Mouse (Mus musculus): ENCODE data around the gene Srsf2. TPM values are rescaled to one million over a fixed set of nuclear protein-coding genes. Genes with fewer than 3 reads are reported as not detected.
"Not testable (repeated sequence)": the region's sequence is repeated elsewhere in the genome, so short reads cannot be mapped to it uniquely, and the experiment has no call there.

Gene Srsf2
- 1,064 and 1,163 TPM in 2 replicates for polyA plus RNA-seq (2014; fragmentation: Nextera tagmentation; extraction: Ambion mirVana)

DNA sequence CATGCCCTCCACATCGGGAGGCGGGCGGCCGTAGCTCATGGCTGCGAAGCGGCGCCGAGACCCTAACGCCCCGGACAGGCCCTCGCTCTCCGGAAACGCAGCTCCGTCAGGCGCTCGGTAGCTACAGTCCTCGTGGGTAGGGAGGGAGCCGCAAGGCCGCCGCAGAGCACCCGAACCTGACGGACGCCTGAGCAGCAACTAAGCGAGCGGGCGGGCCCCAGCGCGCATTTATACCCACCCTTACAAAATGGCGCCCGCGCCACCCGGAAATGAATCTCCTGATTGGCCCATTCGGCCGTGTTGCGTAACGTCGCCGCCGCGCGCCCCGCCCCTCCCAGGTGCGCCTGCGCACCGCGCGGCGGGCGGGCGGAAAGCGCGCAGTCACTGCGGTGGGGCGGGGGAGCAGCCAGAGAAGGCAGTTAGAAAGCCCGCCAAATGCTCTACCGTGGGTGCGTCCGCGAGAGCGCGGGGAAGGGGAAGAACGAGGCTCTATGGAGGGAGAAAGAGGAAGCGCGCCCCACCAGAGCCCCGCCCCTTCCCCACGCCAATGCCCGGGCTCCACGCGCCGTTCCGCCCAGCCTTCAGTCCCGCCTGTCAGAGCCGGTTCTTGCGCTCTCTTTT is at the start of gene Srsf2:
Gene Srsf2, minus strand, starts transcription at position 204 of the 621 bp plus-strand sequence.
- DNase-seq (ENCODE audit: low spot score) (peak; percentile 97), ATAC-seq (replicated peaks; ENCODE audit: insufficient number of reproducible peaks, low FRiP score, low TSS enrichment, low read depth) (peak; percentile 90)
- Histone ChIP-seq H3K27ac (replicated peaks; ENCODE audit: low read depth, low read length) (peak within 1 kb of the TSS; percentile 97), H3K9ac (replicated peaks; ENCODE audit: low read length) (peak within 1 kb of the TSS; percentile 99), H3K4me2 (ENCODE audit: low read depth, low read length) (peak within 1 kb of the TSS; percentile 77), H3K27me3 (ENCODE audit: control insufficient read depth, insufficient read depth, low read length) (no peaks in the 10 kb centered on the region), H3K4me3 (ENCODE audit: low read depth, low read length) (peak within 1 kb of the TSS; percentile 99), H3K9me3 (replicated peaks; ENCODE audit: control insufficient read depth, low read length) (no peaks in the 10 kb centered on the region), H3K4me1 (ENCODE audit: control insufficient read depth, insufficient read depth, low read length) (no peaks in the 10 kb centered on the region), H3K36me3 (replicated peaks; ENCODE audit: control insufficient read depth, insufficient read depth, low read depth, low read length) (peaks cover 3% of the 10 kb centered on the region)
- WGBS, result under 1% methylated on average over 63 of the region's 74 CpGs

- WGBS, result 90% methylated on average over 10 of the region's 10 CpGs
- not testable (repeated sequence) for ATAC-seq (replicated peaks; ENCODE audit: insufficient number of reproducible peaks, low FRiP score, low TSS enrichment, low read depth); H3K4me3 ChIP-seq (ENCODE audit: low read depth, low read length); H3K4me2 ChIP-seq (ENCODE audit: low read depth, low read length); H3K9me3 ChIP-seq (replicated peaks; ENCODE audit: control insufficient read depth, low read length); H3K4me1 ChIP-seq (ENCODE audit: control insufficient read depth, insufficient read depth, low read length); DNase-seq (ENCODE audit: low spot score); H3K27me3 ChIP-seq (ENCODE audit: control insufficient read depth, insufficient read depth, low read length); H3K27ac ChIP-seq (replicated peaks; ENCODE audit: low read depth, low read length); H3K9ac ChIP-seq (replicated peaks; ENCODE audit: low read length); H3K36me3 ChIP-seq (replicated peaks; ENCODE audit: control insufficient read depth, insufficient read depth, low read depth, low read length)
Measured at GRCm38 (mm10) chr11:116902588-116902987, 49.7 kb upstream of the Srsf2 start.

DNA sequence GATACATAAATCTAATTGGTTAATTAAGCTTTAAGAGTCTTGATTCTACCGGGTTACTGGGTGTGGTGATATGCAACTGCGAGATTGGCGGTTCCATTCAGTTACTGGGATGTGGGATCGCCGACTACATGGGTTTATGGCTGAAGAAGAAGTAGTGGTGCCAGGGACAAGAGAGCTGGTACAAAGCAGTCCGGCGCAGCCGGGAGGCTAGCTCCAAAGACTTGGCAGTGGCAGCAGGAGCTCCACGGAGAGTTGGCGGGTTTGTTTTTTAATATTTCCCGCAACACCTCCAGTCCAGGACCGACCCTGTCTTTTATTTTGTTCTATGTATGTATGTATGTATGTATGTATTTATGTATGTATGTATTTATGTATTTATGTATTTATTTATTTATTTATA is 46.4 kb upstream of the Srsf2 start:
- no peak overlapping the region for H3K4me2 ChIP-seq (ENCODE audit: low read depth, low read length)
- WGBS, result 93% methylated on average over 12 of the region's 12 CpGs
- H3K4me3 ChIP-seq (ENCODE audit: low read depth, low read length), result no peak overlapping the region
- H3K4me1 ChIP-seq (ENCODE audit: control insufficient read depth, insufficient read depth, low read length), result no peaks in the 10 kb centered on the region
- ATAC-seq (replicated peaks; ENCODE audit: insufficient number of reproducible peaks, low FRiP score, low TSS enrichment, low read depth), result no peak
- no peak for DNase-seq (ENCODE audit: low spot score)
- no peak overlapping the region for H3K9ac ChIP-seq (replicated peaks; ENCODE audit: low read length)
- H3K27ac ChIP-seq (replicated peaks; ENCODE audit: low read depth, low read length), result no peak overlapping the region
- no peaks in the 10 kb centered on the region for H3K9me3 ChIP-seq (replicated peaks; ENCODE audit: control insufficient read depth, low read length)
- H3K27me3 ChIP-seq (ENCODE audit: control insufficient read depth, insufficient read depth, low read length), result no peaks in the 10 kb centered on the region
- H3K36me3 ChIP-seq (replicated peaks; ENCODE audit: control insufficient read depth, insufficient read depth, low read depth, low read length), result no peaks in the 10 kb centered on the region

GRCm38 (mm10) chr11:116895402-116895801 is 42.5 kb upstream of the Srsf2 start:
- no peak overlapping the region for H3K9ac ChIP-seq (replicated peaks; ENCODE audit: low read length)
- H3K4me2 ChIP-seq (ENCODE audit: low read depth, low read length), result no peak overlapping the region
- WGBS, result 78% methylated on average over 3 of the region's 3 CpGs
- no peak for DNase-seq (ENCODE audit: low spot score)
- no peaks in the 10 kb centered on the region for H3K9me3 ChIP-seq (replicated peaks; ENCODE audit: control insufficient read depth, low read length)
- H3K27ac ChIP-seq (replicated peaks; ENCODE audit: low read depth, low read length), result no peak overlapping the region
- ATAC-seq (replicated peaks; ENCODE audit: insufficient number of reproducible peaks, low FRiP score, low TSS enrichment, low read depth), result no peak
- no peaks in the 10 kb centered on the region for H3K27me3 ChIP-seq (ENCODE audit: control insufficient read depth, insufficient read depth, low read length)
- H3K4me3 ChIP-seq (ENCODE audit: low read depth, low read length), result no peak overlapping the region
- H3K36me3 ChIP-seq (replicated peaks; ENCODE audit: control insufficient read depth, insufficient read depth, low read depth, low read length), result no peaks in the 10 kb centered on the region
- H3K4me1 ChIP-seq (ENCODE audit: control insufficient read depth, insufficient read depth, low read length), result no peaks in the 10 kb centered on the region

GRCm38 (mm10) chr11:116893532-116894442 is 40.9 kb upstream of the Srsf2 start:
- no peaks in the 10 kb centered on the region for H3K36me3 ChIP-seq (replicated peaks; ENCODE audit: control insufficient read depth, insufficient read depth, low read depth, low read length)
- H3K9me3 ChIP-seq (replicated peaks; ENCODE audit: control insufficient read depth, low read length), result no peaks in the 10 kb centered on the region
- H3K9ac ChIP-seq (replicated peaks; ENCODE audit: low read length), result no peak overlapping the region; the same call in 1 of the 2 replicates
- H3K4me3 ChIP-seq (ENCODE audit: low read depth, low read length), result no peak overlapping the region
- no peak for DNase-seq (ENCODE audit: low spot score)
- no peak overlapping the region for H3K27ac ChIP-seq (replicated peaks; ENCODE audit: low read depth, low read length)
- no peak overlapping the region for H3K4me2 ChIP-seq (ENCODE audit: low read depth, low read length)
- no peaks in the 10 kb centered on the region for H3K27me3 ChIP-seq (ENCODE audit: control insufficient read depth, insufficient read depth, low read length)
- ATAC-seq (replicated peaks; ENCODE audit: insufficient number of reproducible peaks, low FRiP score, low TSS enrichment, low read depth), result no peak
- WGBS, result 75% methylated on average over 19 of the region's 19 CpGs
- no peaks in the 10 kb centered on the region for H3K4me1 ChIP-seq (ENCODE audit: control insufficient read depth, insufficient read depth, low read length)

- no peak overlapping the region for H3K4me2 ChIP-seq (ENCODE audit: low read depth, low read length)
- H3K4me1 ChIP-seq (ENCODE audit: control insufficient read depth, insufficient read depth, low read length), result no peaks in the 10 kb centered on the region
- no peak overlapping the region for H3K9ac ChIP-seq (replicated peaks; ENCODE audit: low read length)
- H3K27ac ChIP-seq (replicated peaks; ENCODE audit: low read depth, low read length), result no peak overlapping the region
- no peaks in the 10 kb centered on the region for H3K9me3 ChIP-seq (replicated peaks; ENCODE audit: control insufficient read depth, low read length)
- no peaks in the 10 kb centered on the region for H3K36me3 ChIP-seq (replicated peaks; ENCODE audit: control insufficient read depth, insufficient read depth, low read depth, low read length)
- 60% methylated on average over 5 of the region's 5 CpGs for WGBS
- ATAC-seq (replicated peaks; ENCODE audit: insufficient number of reproducible peaks, low FRiP score, low TSS enrichment, low read depth) (no peak), DNase-seq (ENCODE audit: low spot score) (no peak)
- H3K27me3 ChIP-seq (ENCODE audit: control insufficient read depth, insufficient read depth, low read length), result no peaks in the 10 kb centered on the region
- no peak overlapping the region for H3K4me3 ChIP-seq (ENCODE audit: low read depth, low read length)
Measured at GRCm38 (mm10) chr11:116887136-116887535, 34.2 kb upstream of the Srsf2 start.

DNA sequence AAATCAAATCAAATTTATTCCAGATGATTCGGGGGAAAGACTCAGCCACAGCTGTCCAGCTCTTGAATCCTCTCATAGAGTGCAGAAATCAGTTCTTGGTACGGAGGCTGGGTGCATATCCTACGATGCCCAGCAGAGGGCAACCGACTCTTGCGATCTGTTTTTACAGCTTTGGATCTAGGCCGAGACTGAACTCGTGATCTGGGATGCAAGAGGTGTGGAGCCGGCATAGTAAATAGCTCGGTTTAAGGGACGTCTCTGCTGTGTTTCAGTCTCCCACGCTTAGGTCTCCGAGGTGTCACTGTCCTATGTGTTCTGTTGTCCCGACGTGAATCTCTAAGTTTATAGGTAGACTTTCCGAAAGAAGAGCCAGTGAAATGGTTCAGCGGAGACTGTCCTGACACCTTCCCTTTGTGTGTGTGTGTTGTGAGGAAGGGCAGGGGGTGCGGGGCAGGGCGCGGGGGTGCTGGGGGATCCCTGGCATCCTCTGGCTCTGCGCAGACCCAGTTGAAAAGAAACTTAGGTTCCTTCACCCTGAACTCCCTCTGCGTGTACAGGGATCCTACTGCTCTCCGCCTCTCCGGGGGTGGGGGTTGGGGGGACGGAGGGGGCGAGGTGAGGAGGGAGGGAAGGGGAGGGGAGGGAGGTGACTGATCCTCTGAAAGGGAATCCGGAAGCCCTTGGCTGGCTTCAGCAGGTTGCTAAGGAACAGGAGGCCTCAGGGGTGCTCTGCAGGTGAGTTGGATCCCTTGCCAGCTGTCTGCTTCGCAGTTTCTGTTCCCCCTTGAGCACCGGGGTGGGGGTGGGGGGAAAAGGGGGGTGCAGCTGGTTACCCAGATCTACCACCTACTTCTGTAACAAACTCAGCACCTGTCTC is 32.6 kb upstream of the Srsf2 start:
- no peak overlapping the region for H3K9ac ChIP-seq (replicated peaks; ENCODE audit: low read length)
- no peaks in the 10 kb centered on the region for H3K9me3 ChIP-seq (replicated peaks; ENCODE audit: control insufficient read depth, low read length)
- H3K4me1 ChIP-seq (ENCODE audit: control insufficient read depth, insufficient read depth, low read length), result no peaks in the 10 kb centered on the region
- no peaks in the 10 kb centered on the region for H3K27me3 ChIP-seq (ENCODE audit: control insufficient read depth, insufficient read depth, low read length)
- H3K4me2 ChIP-seq (ENCODE audit: low read depth, low read length), result peak overlapping the region; percentile 29
- WGBS, result 2% methylated on average over 28 of the region's 28 CpGs
- ATAC-seq (replicated peaks; ENCODE audit: insufficient number of reproducible peaks, low FRiP score, low TSS enrichment, low read depth) (peak; percentile 46), DNase-seq (ENCODE audit: low spot score) (peak; percentile 95)
- H3K27ac ChIP-seq (replicated peaks; ENCODE audit: low read depth, low read length), result no peak overlapping the region
- peak overlapping the region; percentile 9; the same call in 1 of the 2 replicates for H3K4me3 ChIP-seq (ENCODE audit: low read depth, low read length)
- no peaks in the 10 kb centered on the region for H3K36me3 ChIP-seq (replicated peaks; ENCODE audit: control insufficient read depth, insufficient read depth, low read depth, low read length)

Data from embryonic facial prominence, embryonic 11.5 days (tissue).